Mouse (Mus musculus): ENCODE results near the gene H2al2a. TPM values are rescaled to one million over a fixed set of nuclear protein-coding genes. Genes with fewer than 3 reads are reported as not detected.

The H2al2a gene
- polyA plus RNA-seq, 1 experiment from 2014 or later, result not detected

GRCm38 (mm10) chr2:18029656-18030055 is 32.9 kb upstream of the H2al2a start:
- DNase-seq (ENCODE audit: low spot score, missing footprints) (peak; percentile 94), ATAC-seq (ENCODE audit: low FRiP score) (no peak)
- H3K4me2 ChIP-seq, result peak overlapping the region; percentile 99
- no peaks in the 10 kb centered on the region for H3K27me3 ChIP-seq (ENCODE audit: control insufficient read depth, insufficient read depth, low read length)
- WGBS, result 21% methylated on average over 7 of the region's 7 CpGs
- peak overlapping the region; percentile 13; the same call in 1 of the 2 replicates for H3K9ac ChIP-seq (ENCODE audit: low read length)
- H3K27ac ChIP-seq (ENCODE audit: low read depth, low read length), result peak overlapping the region; percentile 85; the same call in 1 of the 2 replicates
- no peaks in the 10 kb centered on the region for H3K9me3 ChIP-seq (ENCODE audit: control insufficient read depth, low read length)
- H3K4me1 ChIP-seq (ENCODE audit: control insufficient read depth, insufficient read depth, low read length), result peaks cover 35% of the 10 kb centered on the region
- no peaks in the 10 kb centered on the region for H3K36me3 ChIP-seq (ENCODE audit: control insufficient read depth, insufficient read depth, low read length)
- no peak overlapping the region for H3K4me3 ChIP-seq (ENCODE audit: low read depth, low read length)

- Histone ChIP-seq H3K36me3 (ENCODE audit: control insufficient read depth, insufficient read depth, low read length) (no peaks in the 10 kb centered on the region), H3K27ac (ENCODE audit: low read depth, low read length) (peak overlapping the region; percentile 100), H3K4me3 (ENCODE audit: low read depth, low read length) (peak overlapping the region; percentile 63), H3K4me1 (ENCODE audit: control insufficient read depth, insufficient read depth, low read length) (peaks cover 28% of the 10 kb centered on the region), H3K4me2 (peak overlapping the region; percentile 80), H3K27me3 (ENCODE audit: control insufficient read depth, insufficient read depth, low read length) (no peaks in the 10 kb centered on the region), H3K9ac (ENCODE audit: low read length) (peak overlapping the region; percentile 91), H3K9me3 (ENCODE audit: control insufficient read depth, low read length) (no peaks in the 10 kb centered on the region)
- ATAC-seq (ENCODE audit: low FRiP score) (peak; percentile 67), DNase-seq (ENCODE audit: low spot score, missing footprints) (peak; percentile 98)
- WGBS, result under 1% methylated on average over 61 of the region's 61 CpGs
These were observed 31.6 kb upstream of the H2al2a start for GRCm38 (mm10) chr2:18028140-18029021.

GRCm38 (mm10) chr2:18027448-18028139 is 30.8 kb upstream of the H2al2a start:
- peak; percentile 85 for ATAC-seq (ENCODE audit: low FRiP score)
- no peaks in the 10 kb centered on the region for H3K27me3 ChIP-seq (ENCODE audit: control insufficient read depth, insufficient read depth, low read length)
- H3K36me3 ChIP-seq (ENCODE audit: control insufficient read depth, insufficient read depth, low read length), result no peaks in the 10 kb centered on the region
- H3K4me3 ChIP-seq (ENCODE audit: low read depth, low read length), result peak overlapping the region; percentile 63
- H3K4me1 ChIP-seq (ENCODE audit: control insufficient read depth, insufficient read depth, low read length), result peaks cover 20% of the 10 kb centered on the region
- peak overlapping the region; percentile 80 for H3K4me2 ChIP-seq
- peak overlapping the region; percentile 100 for H3K27ac ChIP-seq (ENCODE audit: low read depth, low read length)
- DNase-seq (ENCODE audit: low spot score, missing footprints), result peak; percentile 100
- under 1% methylated on average over 44 of the region's 44 CpGs for WGBS
- no peaks in the 10 kb centered on the region for H3K9me3 ChIP-seq (ENCODE audit: control insufficient read depth, low read length)
- H3K9ac ChIP-seq (ENCODE audit: low read length), result peak overlapping the region; percentile 91

- no peaks in the 10 kb centered on the region for H3K27me3 ChIP-seq (ENCODE audit: control insufficient read depth, insufficient read depth, low read length)
- no peaks in the 10 kb centered on the region for H3K36me3 ChIP-seq (ENCODE audit: control insufficient read depth, insufficient read depth, low read length)
- WGBS, result under 1% methylated on average over 44 of the region's 44 CpGs
- peak overlapping the region; percentile 63 for H3K4me3 ChIP-seq (ENCODE audit: low read depth, low read length)
- no peaks in the 10 kb centered on the region for H3K9me3 ChIP-seq (ENCODE audit: control insufficient read depth, low read length)
- peak; percentile 97 for DNase-seq (ENCODE audit: low spot score, missing footprints)
- peaks cover 10% of the 10 kb centered on the region for H3K4me1 ChIP-seq (ENCODE audit: control insufficient read depth, insufficient read depth, low read length)
- H3K4me2 ChIP-seq, result peak overlapping the region; percentile 80
- peak overlapping the region; percentile 100 for H3K27ac ChIP-seq (ENCODE audit: low read depth, low read length)
- H3K9ac ChIP-seq (ENCODE audit: low read length), result peak overlapping the region; percentile 91
- ATAC-seq (ENCODE audit: low FRiP score), result peak; percentile 20
These were observed 29.6 kb upstream of the H2al2a start for GRCm38 (mm10) chr2:18026116-18026947.

- Histone ChIP-seq H3K4me2 (peak overlapping the region; percentile 80), H3K4me1 (ENCODE audit: control insufficient read depth, insufficient read depth, low read length) (peaks cover 10% of the 10 kb centered on the region), H3K4me3 (ENCODE audit: low read depth, low read length) (peak overlapping the region; percentile 63), H3K36me3 (ENCODE audit: control insufficient read depth, insufficient read depth, low read length) (no peaks in the 10 kb centered on the region), H3K27me3 (ENCODE audit: control insufficient read depth, insufficient read depth, low read length) (no peaks in the 10 kb centered on the region), H3K9me3 (ENCODE audit: control insufficient read depth, low read length) (no peaks in the 10 kb centered on the region), H3K9ac (ENCODE audit: low read length) (peak overlapping the region; percentile 91), H3K27ac (ENCODE audit: low read depth, low read length) (peak overlapping the region; percentile 100)
- ATAC-seq (ENCODE audit: low FRiP score) (no peak), DNase-seq (ENCODE audit: low spot score, missing footprints) (peak; percentile 97)
- WGBS, result under 1% methylated on average over 14 of the region's 14 CpGs
These were observed 29.0 kb upstream of the H2al2a start for GRCm38 (mm10) chr2:18025781-18026115.

- Histone ChIP-seq H3K4me3 (ENCODE audit: low read depth, low read length) (peak overlapping the region; percentile 63), H3K4me1 (ENCODE audit: control insufficient read depth, insufficient read depth, low read length) (peaks cover 10% of the 10 kb centered on the region)
- no peak for DNase-seq (ENCODE audit: low spot score, missing footprints)
These were observed 28.4 kb upstream of the H2al2a start for GRCm38 (mm10) chr2:18025116-18025515.

DNA sequence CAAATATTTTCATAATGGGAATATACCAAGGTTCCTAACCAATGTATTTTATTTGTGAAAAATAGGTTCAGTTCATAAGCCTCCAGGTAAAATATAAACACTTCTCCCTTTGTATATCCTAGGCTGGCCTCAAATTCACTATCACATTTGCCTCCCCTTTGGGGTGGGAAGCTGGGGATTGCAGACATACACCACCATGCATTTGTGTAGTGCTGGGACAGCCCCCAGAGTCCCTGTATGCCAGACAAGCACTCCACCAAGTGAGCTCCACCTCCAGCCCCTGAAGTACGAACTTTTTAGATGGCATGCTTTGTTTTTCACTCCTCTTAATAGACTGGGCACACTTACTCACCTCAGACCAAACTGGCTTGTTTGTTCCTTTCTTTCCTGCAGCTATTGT is 26.1 kb upstream of the H2al2a start:
- Histone ChIP-seq H3K4me2 (no peak overlapping the region), H3K4me3 (ENCODE audit: low read depth, low read length) (no peak overlapping the region), H3K9me3 (ENCODE audit: control insufficient read depth, low read length) (no peaks in the 10 kb centered on the region), H3K36me3 (ENCODE audit: control insufficient read depth, insufficient read depth, low read length) (no peaks in the 10 kb centered on the region), H3K27me3 (ENCODE audit: control insufficient read depth, insufficient read depth, low read length) (no peaks in the 10 kb centered on the region), H3K9ac (ENCODE audit: low read length) (no peak overlapping the region), H3K27ac (ENCODE audit: low read depth, low read length) (no peak overlapping the region), H3K4me1 (ENCODE audit: control insufficient read depth, insufficient read depth, low read length) (peaks cover 10% of the 10 kb centered on the region)
- WGBS, result 81% methylated on average over 1 of the region's 1 CpGs
- no peak for ATAC-seq (ENCODE audit: low FRiP score)
- peak; percentile 73 for DNase-seq (ENCODE audit: low spot score, missing footprints)

More at GRCm38 (mm10) chr2:18025116-18025515, 28.4 kb upstream of the H2al2a start:
- no peaks in the 10 kb centered on the region for H3K9me3 ChIP-seq (ENCODE audit: control insufficient read depth, low read length)
- WGBS, result 19% methylated on average over 5 of the region's 5 CpGs
- no peaks in the 10 kb centered on the region for H3K27me3 ChIP-seq (ENCODE audit: control insufficient read depth, insufficient read depth, low read length)
- H3K36me3 ChIP-seq (ENCODE audit: control insufficient read depth, insufficient read depth, low read length), result no peaks in the 10 kb centered on the region
- no peak overlapping the region for H3K27ac ChIP-seq (ENCODE audit: low read depth, low read length)
- ATAC-seq (ENCODE audit: low FRiP score), result no peak
- peak overlapping the region; percentile 80 for H3K4me2 ChIP-seq
- peak overlapping the region; percentile 91; the same call in 1 of the 2 replicates for H3K9ac ChIP-seq (ENCODE audit: low read length)

GRCm38 (mm10) chr2:18019122-18019521 is 22.4 kb upstream of the H2al2a start:
- no peak overlapping the region for H3K4me2 ChIP-seq
- H3K9ac ChIP-seq (ENCODE audit: low read length), result no peak overlapping the region
- no peak overlapping the region for H3K4me3 ChIP-seq (ENCODE audit: low read depth, low read length)
- peaks cover 4% of the 10 kb centered on the region; the same call in 1 of the 2 replicates for H3K4me1 ChIP-seq (ENCODE audit: control insufficient read depth, insufficient read depth, low read length)
- DNase-seq (ENCODE audit: low spot score, missing footprints), result peak; percentile 84
- no peaks in the 10 kb centered on the region for H3K36me3 ChIP-seq (ENCODE audit: control insufficient read depth, insufficient read depth, low read length)
- ATAC-seq (ENCODE audit: low FRiP score), result no peak
- no peak overlapping the region for H3K27ac ChIP-seq (ENCODE audit: low read depth, low read length)
- WGBS, result 76% methylated on average over 1 of the region's 1 CpGs
- H3K9me3 ChIP-seq (ENCODE audit: control insufficient read depth, low read length), result no peaks in the 10 kb centered on the region
- H3K27me3 ChIP-seq (ENCODE audit: control insufficient read depth, insufficient read depth, low read length), result no peaks in the 10 kb centered on the region

All from midbrain, embryonic 11.5 days (tissue).